ENCODE assay signal across 8 mouse cellular contexts in the genomic region with DNA sequence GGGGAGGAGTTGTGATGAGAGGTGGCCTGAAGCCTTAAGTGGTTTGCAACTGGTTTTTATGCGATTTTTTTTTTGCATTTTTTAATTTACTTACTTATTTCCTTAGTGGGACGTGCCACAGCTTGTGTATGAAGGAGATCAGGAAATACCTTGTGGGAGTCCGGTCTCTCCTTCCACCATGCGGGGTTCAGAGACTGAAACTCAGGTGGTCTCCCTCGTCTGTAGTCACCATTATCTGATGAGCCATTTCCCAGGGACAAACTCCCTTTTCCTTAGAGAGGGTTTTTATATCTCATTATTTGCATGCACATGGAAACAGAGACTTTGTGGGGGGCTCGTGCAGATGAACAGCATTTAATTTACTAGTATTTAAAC. TPM values are rescaled to one million over a fixed set of nuclear protein-coding genes. Genes with fewer than 3 reads are reported as not detected.
DNase-seq lines count a peak whose midpoint lies in the region; ATAC-seq and TF ChIP-seq lines count a peak whose summit lies in the region.

No protein-coding gene starts in this region.

- H3K9ac ChIP-seq in embryonic facial prominence, embryonic 15.5 days, result no peak overlapping the region
- peak overlapping the region; percentile 60 for H3K9ac ChIP-seq in intestine, embryonic 15.5 days
- H3K9ac ChIP-seq in midbrain, postnatal 0 days (replicated peaks; ENCODE audit: low read length, poor library complexity, severe bottlenecking), result peak overlapping the region; percentile 73

- peak overlapping the region; percentile 45 for H3K4me2 ChIP-seq in embryonic facial prominence, embryonic 15.5 days (replicated peaks)
- H3K4me2 ChIP-seq in intestine, embryonic 15.5 days (replicated peaks), result peak overlapping the region; percentile 64
- H3K4me2 ChIP-seq in midbrain, postnatal 0 days (ENCODE audit: low read depth, low read length, poor library complexity, severe bottlenecking), result peak overlapping the region; percentile 45

- H3K27ac ChIP-seq in left cerebral cortex, adult 2 months, result peak overlapping the region; percentile 74
- no peak overlapping the region for H3K27ac ChIP-seq in embryonic facial prominence, embryonic 15.5 days (replicated peaks)
- H3K27ac ChIP-seq in intestine, embryonic 15.5 days, result no peak overlapping the region
- H3K27ac ChIP-seq in midbrain, postnatal 0 days (ENCODE audit: low read depth, low read length), result peak overlapping the region; percentile 83

- no peak for DNase-seq in left cerebral cortex, adult 2 months (ENCODE audit: extremely low spot score in 1 of 2, low spot score in 2 of 2)
- DNase-seq in left cerebral cortex, adult 18-20 months (ENCODE audit: low spot score in 2 of 2), result no peak
- DNase-seq in midbrain, postnatal 0 days (ENCODE audit: low spot score), result no peak
- DNase-seq in cerebellum, postnatal 10 days, result no peak
- DNase-seq in adrenal gland, postnatal 25 days, result no peak
- no peak for DNase-seq in frontal cortex, postnatal 36 days (ENCODE audit: low spot score in 2 of 2)

- peak overlapping the region; percentile 73 for H3K4me3 ChIP-seq in left cerebral cortex, adult 2 months
- peak overlapping the region; percentile 64 for H3K4me3 ChIP-seq in embryonic facial prominence, embryonic 15.5 days (replicated peaks)
- H3K4me3 ChIP-seq in intestine, embryonic 15.5 days (replicated peaks), result peak overlapping the region; percentile 57
- H3K4me3 ChIP-seq in midbrain, postnatal 0 days (ENCODE audit: low read depth, low read length), result peak overlapping the region; percentile 55

- H3K4me1 ChIP-seq in embryonic facial prominence, embryonic 15.5 days, result 0 out of 2 replicates have a peak, but pooled peaks cover 3% of the 10 kb centered on the region
- H3K4me1 ChIP-seq in intestine, embryonic 15.5 days (replicated peaks), result 0 out of 2 replicates have a peak, but pooled peaks cover 2% of the 10 kb centered on the region
- no peaks in the 10 kb centered on the region for H3K4me1 ChIP-seq in midbrain, postnatal 0 days (ENCODE audit: insufficient read depth, low read length)

- no peaks in the 10 kb centered on the region for H3K9me3 ChIP-seq in embryonic facial prominence, embryonic 15.5 days (replicated peaks)
- H3K9me3 ChIP-seq in intestine, embryonic 15.5 days, result no peaks in the 10 kb centered on the region
- H3K9me3 ChIP-seq in midbrain, postnatal 0 days (ENCODE audit: low read length), result no peaks in the 10 kb centered on the region

- intact Hi-C loops in left cerebral cortex, adult 2 months (cut with DNase I), result loop anchor here (2.0 kb wide), 2 partner anchors 63 to 95 kb away; a partner anchor contains a TSS

- TF ChIP-seq CTCF in left cerebral cortex, adult 2 months (IDR thresholded peaks at IDR 0.05), result no peak
- TF ChIP-seq CTCF in midbrain, postnatal 0 days (IDR thresholded peaks at IDR 0.05), result no peak

- WGBS in embryonic facial prominence, embryonic 15.5 days, result 48% methylated on average over 6 of the region's 6 CpGs
- 51% methylated on average over 6 of the region's 6 CpGs for WGBS in intestine, embryonic 15.5 days
- 57% methylated on average over 6 of the region's 6 CpGs for WGBS in midbrain, postnatal 0 days

- ATAC-seq in embryonic facial prominence, embryonic 15.5 days (ENCODE audit: insufficient number of reproducible peaks, low FRiP score, low TSS enrichment, low read depth), result no peak
- no peak for ATAC-seq in intestine, embryonic 15.5 days
- ATAC-seq in midbrain, postnatal 0 days (ENCODE audit: low FRiP score), result 0 out of 2 replicates have a peak, but pooled peaks have one; percentile 3

- H3K36me3 ChIP-seq in embryonic facial prominence, embryonic 15.5 days, result no peaks in the 10 kb centered on the region
- H3K36me3 ChIP-seq in intestine, embryonic 15.5 days, result no peaks in the 10 kb centered on the region
- H3K36me3 ChIP-seq in midbrain, postnatal 0 days (ENCODE audit: insufficient read depth, low read length), result no peaks in the 10 kb centered on the region

- H3K27me3 ChIP-seq in embryonic facial prominence, embryonic 15.5 days, result no peaks in the 10 kb centered on the region
- H3K27me3 ChIP-seq in intestine, embryonic 15.5 days (replicated peaks), result no peaks in the 10 kb centered on the region
- H3K27me3 ChIP-seq in midbrain, postnatal 0 days (ENCODE audit: insufficient read depth, low read length), result no peaks in the 10 kb centered on the region

RNA-seq across cellular contexts. Expression of a gene that starts 0.5 kb away (rescaled TPM):
- total RNA-seq in left cerebral cortex, adult 2 months (2021), result 1 to 10 TPM; 2.7 to 4.5 TPM
- total RNA-seq in left cerebral cortex, adult 18-20 months (2021), result 1 to 10 TPM; 3.2 to 3.7 TPM
- 6.4 and 6.5 TPM in 2 replicates for polyA plus RNA-seq in embryonic facial prominence, embryonic 15.5 days (2015; fragmentation: Nextera tagmentation; extraction: Ambion mirVana)
- 3.8 TPM in 2 replicates for polyA plus RNA-seq in intestine, embryonic 15.5 days (2015; fragmentation: Nextera tagmentation; extraction: Ambion mirVana)
- total RNA-seq in midbrain, postnatal 0 days (2014; rRNA removed), result 4.1 and 5.3 TPM in 2 replicates
- 2.1 and 2.4 TPM in 2 replicates for polyA plus RNA-seq in midbrain, postnatal 0 days (2015; fragmentation: Nextera tagmentation; extraction: Ambion mirVana)
- 0.29 and 0.58 TPM in 2 replicates for total RNA-seq in adrenal gland, postnatal 25 days (2021)

RNA-seq across cellular contexts. Expression of a gene that starts 35.9 kb away (rescaled TPM):
- 10 to 100 TPM; 12.8 to 15.1 TPM for total RNA-seq in left cerebral cortex, adult 2 months (2021)
- 10 to 100 TPM; 12.7 to 13.5 TPM for total RNA-seq in left cerebral cortex, adult 18-20 months (2021)
- polyA plus RNA-seq in embryonic facial prominence, embryonic 15.5 days (2015; fragmentation: Nextera tagmentation; extraction: Ambion mirVana), result 10.8 and 11.4 TPM in 2 replicates
- polyA plus RNA-seq in intestine, embryonic 15.5 days (2015; fragmentation: Nextera tagmentation; extraction: Ambion mirVana), result 7.4 and 7.9 TPM in 2 replicates
- total RNA-seq in midbrain, postnatal 0 days (2014; rRNA removed), result 6.2 and 6.7 TPM in 2 replicates
- 2.5 and 2.6 TPM in 2 replicates for polyA plus RNA-seq in midbrain, postnatal 0 days (2015; fragmentation: Nextera tagmentation; extraction: Ambion mirVana)
- total RNA-seq in adrenal gland, postnatal 25 days (2021), result 9.7 and 9.9 TPM in 2 replicates

RNA-seq across cellular contexts. Expression of a gene that starts 41.4 kb away (rescaled TPM):
- total RNA-seq in left cerebral cortex, adult 2 months (2021), result 10 to 100 TPM; 22.0 to 23.1 TPM
- total RNA-seq in left cerebral cortex, adult 18-20 months (2021), result 10 to 100 TPM; 22.2 to 22.8 TPM
- polyA plus RNA-seq in embryonic facial prominence, embryonic 15.5 days (2015; fragmentation: Nextera tagmentation; extraction: Ambion mirVana), result 20.7 and 21.0 TPM in 2 replicates
- 12.7 and 15.2 TPM in 2 replicates for polyA plus RNA-seq in intestine, embryonic 15.5 days (2015; fragmentation: Nextera tagmentation; extraction: Ambion mirVana)
- 28.0 and 29.9 TPM in 2 replicates for total RNA-seq in midbrain, postnatal 0 days (2014; rRNA removed)
- 20.4 and 22.8 TPM in 2 replicates for polyA plus RNA-seq in midbrain, postnatal 0 days (2015; fragmentation: Nextera tagmentation; extraction: Ambion mirVana)
- 11.1 and 11.3 TPM in 2 replicates for total RNA-seq in adrenal gland, postnatal 25 days (2021)

Comparison
In these comparisons a context has a peak if more than half of its experiments do, and no peak if none do; other contexts are left out.
1. H3K27ac ChIP-seq: peak in left cerebral cortex, adult 2 months (single experiment) and midbrain, postnatal 0 days (single experiment); none in embryonic facial prominence, embryonic 15.5 days (single experiment) and intestine, embryonic 15.5 days (single experiment).
2. Peak in every context shown above with its lines, with median percentiles within 50 percentile points of each other: H3K4me3 ChIP-seq and H3K4me2 ChIP-seq.